ENCODE assay signal across 10 mouse cellular contexts in genomic region chr5:121450476-121450875, GRCm38 (mm10). TPM values are rescaled to one million over a fixed set of nuclear protein-coding genes. Genes with fewer than 3 reads are reported as not detected.
A peak's percentile ranks its signal among the peaks of the same experiment; 100 is the strongest.
DNase-seq lines count a peak whose midpoint lies in the region; ATAC-seq and TF ChIP-seq lines count a peak whose summit lies in the region.
"Had no signal": no experiment of that assay in that cellular context is flagged by ENCODE, and none has a peak within 500 bp of the region (broad histone marks: within the 10 kb centered on the region; RNA-seq: fewer than 3 reads in every experiment).

No protein-coding gene starts in this region.

- H3K4me1 ChIP-seq in lung, embryonic 14.5 days (ENCODE audit: insufficient read depth), result peaks cover 14% of the 10 kb centered on the region
- H3K4me1 ChIP-seq in forebrain, embryonic 14.5 days (ENCODE audit: control insufficient read depth, insufficient read depth, low read length), result peaks cover 9% of the 10 kb centered on the region
- peaks cover 2% of the 10 kb centered on the region; the same call in 1 of the 2 replicates for H3K4me1 ChIP-seq in midbrain, postnatal 0 days (ENCODE audit: insufficient read depth, low read length)

- no peak overlapping the region for H3K4me3 ChIP-seq in lung, embryonic 14.5 days (ENCODE audit: low read depth, low read length)
- no peak overlapping the region for H3K4me3 ChIP-seq in forebrain, embryonic 14.5 days (ENCODE audit: low read depth, low read length)
- no peak overlapping the region for H3K4me3 ChIP-seq in midbrain, postnatal 0 days (ENCODE audit: low read depth, low read length)

- H3K27ac ChIP-seq in lung, embryonic 14.5 days (ENCODE audit: low read depth), result no peak overlapping the region
- no peak overlapping the region for H3K27ac ChIP-seq in forebrain, embryonic 14.5 days (ENCODE audit: low read depth, low read length)
- H3K27ac ChIP-seq in midbrain, postnatal 0 days (ENCODE audit: low read depth, low read length), result no peak overlapping the region

- WGBS in lung, embryonic 14.5 days, result 77% methylated on average over 9 of the region's 9 CpGs
- WGBS in forebrain, embryonic 14.5 days, result 84% methylated on average over 9 of the region's 9 CpGs
- WGBS in midbrain, postnatal 0 days, result 82% methylated on average over 9 of the region's 9 CpGs

- no peak overlapping the region for H3K9ac ChIP-seq in lung, embryonic 14.5 days
- no peak overlapping the region for H3K9ac ChIP-seq in forebrain, embryonic 14.5 days (ENCODE audit: low read length)
- no peak overlapping the region for H3K9ac ChIP-seq in midbrain, postnatal 0 days (replicated peaks; ENCODE audit: low read length, poor library complexity, severe bottlenecking)

- H3K4me2 ChIP-seq in lung, embryonic 14.5 days, result peak overlapping the region; percentile 72
- H3K4me2 ChIP-seq in forebrain, embryonic 14.5 days (ENCODE audit: low read length), result peak overlapping the region; percentile 88
- H3K4me2 ChIP-seq in midbrain, postnatal 0 days (ENCODE audit: low read depth, low read length, poor library complexity, severe bottlenecking), result peak overlapping the region; percentile 75

- no peaks in the 10 kb centered on the region for H3K27me3 ChIP-seq in lung, embryonic 14.5 days (ENCODE audit: insufficient read depth, low read length)
- no peaks in the 10 kb centered on the region for H3K27me3 ChIP-seq in forebrain, embryonic 14.5 days (replicated peaks; ENCODE audit: control insufficient read depth, insufficient read depth, low read length)
- no peaks in the 10 kb centered on the region for H3K27me3 ChIP-seq in midbrain, postnatal 0 days (ENCODE audit: insufficient read depth, low read length)

- no peak for ATAC-seq in lung, embryonic 14.5 days (ENCODE audit: insufficient read depth)
- ATAC-seq in forebrain, embryonic 14.5 days, result no peak
- no peak for ATAC-seq in midbrain, postnatal 0 days (ENCODE audit: low FRiP score)

- TF ChIP-seq CTCF in lung, embryonic 14.5 days (IDR thresholded peaks at IDR 0.05; ENCODE audit: low read depth), result no peak
- TF ChIP-seq CTCF in midbrain, postnatal 0 days (IDR thresholded peaks at IDR 0.05), result no peak

- H3K9me3 ChIP-seq in lung, embryonic 14.5 days (ENCODE audit: low read depth, low read length), result no peaks in the 10 kb centered on the region
- no peaks in the 10 kb centered on the region for H3K9me3 ChIP-seq in forebrain, embryonic 14.5 days (replicated peaks; ENCODE audit: control insufficient read depth, low read length)
- H3K9me3 ChIP-seq in midbrain, postnatal 0 days (ENCODE audit: low read length), result no peaks in the 10 kb centered on the region

- no peak for DNase-seq in lung, embryonic 14.5 days
- no peak for DNase-seq in lung, postnatal 36 days
- no peak for DNase-seq in forebrain, embryonic 14.5 days (ENCODE audit: low spot score)
- DNase-seq in kidney, adult 9 months, result peak; percentile 76
- DNase-seq in midbrain, postnatal 0 days (ENCODE audit: low spot score), result no peak
- DNase-seq in Muller cell, postnatal 12 days (ENCODE audit: inconsistent ontology term), result no peak
- no peak for DNase-seq in adrenal gland, postnatal 14 days
- DNase-seq: cerebellum, adult 11-12 months had no signal

- H3K36me3 ChIP-seq in lung, embryonic 14.5 days (ENCODE audit: insufficient read depth), result peaks cover 46% of the 10 kb centered on the region
- peaks cover 44% of the 10 kb centered on the region for H3K36me3 ChIP-seq in forebrain, embryonic 14.5 days (ENCODE audit: control insufficient read depth, insufficient read depth, low read length)
- peaks cover 31% of the 10 kb centered on the region for H3K36me3 ChIP-seq in midbrain, postnatal 0 days (ENCODE audit: insufficient read depth, low read length)

RNA-seq across cellular contexts. Expression of gene Tmem116, which starts 1.2 kb away (rescaled TPM):
- polyA plus RNA-seq in lung, embryonic 14.5 days (2014; fragmentation: Nextera tagmentation; extraction: Ambion mirVana), result 1.7 and 2.0 TPM in 2 replicates
- polyA plus RNA-seq in forebrain, embryonic 14.5 days (2014; fragmentation: Nextera tagmentation; extraction: Ambion mirVana), result 1.0 and 1.7 TPM in 2 replicates
- 0.66 and 4.6 TPM in 2 replicates for total RNA-seq in midbrain, postnatal 0 days (2014; rRNA removed)
- polyA plus RNA-seq in midbrain, postnatal 0 days (2015; fragmentation: Nextera tagmentation; extraction: Ambion mirVana), result 2.0 and 2.5 TPM in 2 replicates
- total RNA-seq in adrenal gland, postnatal 14 days (2021), result 1.5 and 2.1 TPM in 2 replicates
- total RNA-seq: monocyte, adult 5-6 weeks had no signal

RNA-seq across cellular contexts. Expression of gene Erp29, which starts 1.8 kb away (rescaled TPM):
- polyA plus RNA-seq in lung, embryonic 14.5 days (2014; fragmentation: Nextera tagmentation; extraction: Ambion mirVana), result 117 TPM in 2 replicates
- 125 and 138 TPM in 2 replicates for polyA plus RNA-seq in forebrain, embryonic 14.5 days (2014; fragmentation: Nextera tagmentation; extraction: Ambion mirVana)
- 70.8 and 86.6 TPM in 2 replicates for total RNA-seq in midbrain, postnatal 0 days (2014; rRNA removed)
- 187 and 202 TPM in 2 replicates for polyA plus RNA-seq in midbrain, postnatal 0 days (2015; fragmentation: Nextera tagmentation; extraction: Ambion mirVana)
- 110 and 116 TPM in 2 replicates for total RNA-seq in adrenal gland, postnatal 14 days (2021)

RNA-seq across cellular contexts. Expression of gene Naa25, which starts 52.7 kb away (rescaled TPM):
- 42.8 and 43.5 TPM in 2 replicates for polyA plus RNA-seq in lung, embryonic 14.5 days (2014; fragmentation: Nextera tagmentation; extraction: Ambion mirVana)
- 54.7 and 61.9 TPM in 2 replicates for polyA plus RNA-seq in forebrain, embryonic 14.5 days (2014; fragmentation: Nextera tagmentation; extraction: Ambion mirVana)
- total RNA-seq in midbrain, postnatal 0 days (2014; rRNA removed), result 41.8 and 45.1 TPM in 2 replicates
- polyA plus RNA-seq in midbrain, postnatal 0 days (2015; fragmentation: Nextera tagmentation; extraction: Ambion mirVana), result 37.8 and 42.1 TPM in 2 replicates
- total RNA-seq in adrenal gland, postnatal 14 days (2021), result 34.7 and 36.3 TPM in 2 replicates

RNA-seq across cellular contexts. Expression of gene Adam1b, which starts 52.8 kb away (rescaled TPM):
- polyA plus RNA-seq in lung, embryonic 14.5 days (2014; fragmentation: Nextera tagmentation; extraction: Ambion mirVana), result 0.11 TPM in 1 of 2 replicates, not detected in the other
- polyA plus RNA-seq in forebrain, embryonic 14.5 days (2014; fragmentation: Nextera tagmentation; extraction: Ambion mirVana), result not detected in 2 replicates
- total RNA-seq in midbrain, postnatal 0 days (2014; rRNA removed), result not detected in 2 replicates
- polyA plus RNA-seq in midbrain, postnatal 0 days (2015; fragmentation: Nextera tagmentation; extraction: Ambion mirVana), result not detected in 2 replicates
- not detected in 2 replicates for total RNA-seq in adrenal gland, postnatal 14 days (2021)
- total RNA-seq: gastrocnemius, postnatal 14 days had no signal
